Mouse (Mus musculus) C2C12 (cell line): ENCODE results near the gene Samhd1. TPM values are rescaled to one million over a fixed set of nuclear protein-coding genes. Genes with fewer than 3 reads are reported as not detected.

Experiments used
- H3K27me3 ChIP-seq: one replicate; pipeline ENCODE4 v1.6.1; 2011; ENCODE audit not compliant: control insufficient read depth, insufficient read depth, insufficient read length
- H3K36me3 ChIP-seq: one replicate; pipeline ENCODE4 v1.6.1; 2011; ENCODE audit not compliant: control insufficient read depth, insufficient read depth
- H3K4me3 ChIP-seq: one replicate; pipeline ENCODE4 v1.5.1; 2011; ENCODE audit warnings: mild to moderate bottlenecking, control low read depth; ENCODE audit not compliant: poor library complexity, insufficient read depth, severe bottlenecking
- H3K79me2 ChIP-seq: one replicate; pipeline ENCODE4 v1.6.1; 2011; ENCODE audit not compliant: control insufficient read depth, insufficient read depth
- H3K79me3 ChIP-seq: one replicate; pipeline ENCODE4 v1.6.1; 2011; ENCODE audit warnings: low read depth, control low read depth
- H3ac ChIP-seq: one replicate; pipeline ENCODE3; 2011; ENCODE audit warnings: low read depth; ENCODE audit not compliant: control insufficient read depth, insufficient read length
- CEBPB ChIP-seq: IDR thresholded peaks from one replicate; pipeline ENCODE4 v1.6.1; 2011; ENCODE audit warnings: low read depth, mild to moderate bottlenecking, control low read depth, moderate library complexity
- CTCF ChIP-seq: IDR thresholded peaks from one replicate; pipeline ENCODE4 v1.5.1; 2011; ENCODE audit not compliant: control insufficient read depth, insufficient read depth, insufficient read length
- FOSL1 ChIP-seq: IDR thresholded peaks from one replicate; pipeline ENCODE4 v1.8.0; 2011; ENCODE audit warnings: mild to moderate bottlenecking, low read length; ENCODE audit not compliant: poor library complexity, insufficient read depth, severe bottlenecking
- MAX ChIP-seq: IDR thresholded peaks from one replicate; pipeline ENCODE4 v1.6.1; 2011; ENCODE audit warnings: mild to moderate bottlenecking, control low read depth
- MYOD1 ChIP-seq: IDR thresholded peaks from one replicate; pipeline ENCODE4 v1.6.1; 2011; ENCODE audit warnings: low read depth; ENCODE audit not compliant: control insufficient read depth, insufficient read length
- MYOG ChIP-seq: IDR thresholded peaks from one replicate; pipeline ENCODE4 v1.6.1; 2011; ENCODE audit not compliant: control insufficient read depth, insufficient read length; ENCODE audit errors: extremely low read depth
- USF1 ChIP-seq: IDR thresholded peaks from one replicate; pipeline ENCODE4 v1.6.1; 2011; ENCODE audit warnings: low read depth, mild to moderate bottlenecking, control low read depth, moderate library complexity
- polyA plus RNA-seq: library from polyadenylated mRNA; unstranded; fragments of >200 nt; fragmentation: generic; extraction: Trizol; gene quantifications from one replicate; pipeline ENCODE4 v1.2.1, GENCODE M21; 2012; ENCODE audit warnings: missing spikeins

Gene Samhd1
- polyA plus RNA-seq, 1 experiment: 30.2 TPM

DNA sequence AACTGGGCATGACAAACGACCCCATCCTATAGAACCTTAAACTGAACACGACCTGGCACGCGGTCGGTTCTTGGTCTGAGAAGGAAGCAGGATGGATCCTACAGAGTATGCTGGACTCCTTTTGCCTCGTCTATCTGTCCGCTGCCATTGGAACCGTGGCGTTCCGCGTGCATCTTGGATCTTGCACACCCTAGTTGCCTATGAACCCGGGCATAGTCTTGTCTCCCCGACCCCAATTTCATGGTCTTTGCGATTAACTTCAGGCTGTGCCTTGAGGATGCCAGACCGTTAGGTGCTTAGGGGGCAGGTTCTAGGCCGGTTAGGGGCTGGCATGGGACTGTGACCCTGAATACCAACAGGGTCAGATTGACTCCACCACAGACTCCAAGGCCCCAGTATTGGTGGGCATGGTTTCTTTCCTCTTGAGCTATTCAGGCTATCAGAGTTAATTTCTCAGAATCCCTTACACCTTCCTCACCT lies 55.3 kb downstream of the Samhd1 start:
- Histone ChIP-seq H3K4me3 (no peak overlapping the region), H3ac (peak overlapping the region; percentile 61), H3K36me3 (peaks cover 10% of the 10 kb centered on the region), H3K79me3 (peaks cover 31% of the 10 kb centered on the region), H3K27me3 (no peaks in the 10 kb centered on the region), H3K79me2 (peaks cover 40% of the 10 kb centered on the region)
- TF ChIP-seq MYOG (no peak), MAX (no peak), MYOD1 (no peak), FOSL1 (no peak), CEBPB (no peak), USF1 (no peak), CTCF (no peak)

DNA sequence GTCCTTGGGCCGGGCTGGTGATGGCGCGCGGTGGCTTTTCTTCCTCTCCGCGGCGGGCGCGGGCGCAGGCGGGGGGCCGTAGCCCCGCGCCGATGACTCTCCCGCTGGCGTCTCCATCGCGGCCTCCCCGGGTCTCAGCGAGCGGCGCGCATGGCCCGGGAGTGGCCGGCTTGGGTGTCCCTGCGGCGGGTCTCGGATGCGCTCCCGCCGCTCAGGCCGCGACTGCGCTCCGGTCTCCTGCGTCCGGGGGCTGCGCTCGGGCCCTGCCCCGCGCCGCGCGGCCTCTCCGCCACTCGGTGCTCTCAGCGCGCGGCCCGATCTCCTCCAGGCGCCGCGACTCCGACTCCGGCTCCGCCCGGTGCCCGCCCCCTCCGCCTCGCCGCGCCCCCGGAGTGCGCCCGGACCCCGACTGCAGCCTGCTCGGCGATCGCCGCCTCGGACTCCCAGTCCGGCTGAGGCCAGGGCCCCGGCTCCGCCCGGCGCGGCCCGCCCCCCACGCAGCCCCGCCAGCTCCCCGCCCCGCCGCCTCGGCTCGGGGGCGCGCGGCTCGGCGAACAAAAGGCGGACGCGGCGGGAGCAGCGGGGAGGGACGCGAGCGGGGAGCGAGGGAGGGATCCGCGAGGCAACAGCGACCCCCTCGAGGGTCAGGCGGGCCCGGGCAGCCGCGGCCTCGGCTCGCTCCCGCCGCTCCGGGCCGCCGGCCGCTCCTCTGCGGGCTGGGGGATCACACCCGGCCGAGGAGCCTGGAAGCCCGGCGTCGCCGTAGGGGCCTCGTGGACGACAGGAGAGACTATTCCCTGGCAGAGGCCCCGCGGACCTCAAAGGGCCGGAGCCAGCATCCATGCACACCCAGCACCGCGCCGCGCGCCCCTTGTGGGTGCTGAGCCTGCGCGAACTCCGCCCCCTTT lies 56.0 kb downstream of the Samhd1 start, which contains the start of gene Soga1:
Gene Soga1 (minus strand): TSS at position 462 of the 908 bp plus-strand sequence.
- H3K36me3 ChIP-seq: peaks cover 10% of the 10 kb centered on the region
- TF ChIP-seq MAX (no peak), CTCF (peak; percentile 98)
- peak within 1 kb of the TSS; percentile 95 for H3ac ChIP-seq
- no peaks in the 10 kb centered on the region for H3K27me3 ChIP-seq
- H3K4me3 ChIP-seq: peak within 1 kb of the TSS; percentile 68
- H3K79me3 ChIP-seq: peaks cover 35% of the 10 kb centered on the region
- H3K79me2 ChIP-seq: peaks cover 47% of the 10 kb centered on the region

DNA sequence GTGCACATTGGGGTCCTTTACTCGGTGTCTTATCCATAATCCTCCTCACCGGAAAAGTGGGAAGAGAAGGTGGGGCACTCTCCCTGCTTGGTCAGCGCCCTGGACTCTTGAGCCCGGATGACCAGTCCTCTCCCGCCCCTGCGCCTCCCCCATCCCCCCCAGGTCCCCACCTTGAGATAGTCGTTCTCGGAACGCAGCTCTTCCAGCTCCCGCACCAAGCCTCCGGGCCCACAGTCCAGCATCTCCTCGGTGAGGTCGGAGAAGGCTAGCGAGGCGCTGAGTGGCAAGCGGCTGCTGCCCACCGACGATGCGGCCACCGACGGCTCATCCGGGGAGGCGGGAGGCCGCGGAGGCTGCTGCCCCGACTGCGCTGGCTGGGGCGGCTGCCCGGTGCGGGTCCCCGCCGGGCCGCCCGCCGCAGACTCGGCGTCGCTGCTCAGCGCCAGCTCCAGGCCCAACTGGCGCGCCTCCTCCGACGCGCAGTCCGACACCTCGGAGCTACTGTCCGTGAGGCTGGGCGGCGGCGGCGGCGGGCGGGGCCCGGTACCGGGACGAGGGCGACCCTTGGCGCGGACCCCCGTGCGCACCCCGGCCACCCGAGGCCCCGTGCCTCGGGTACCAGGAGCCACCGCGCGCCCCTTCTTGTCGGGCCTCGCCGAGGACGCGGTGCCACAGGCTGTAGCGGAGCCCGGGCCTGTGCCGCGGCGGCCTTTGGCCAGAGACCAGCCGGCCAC lies 56.8 kb downstream of the Samhd1 start:
- H3K27me3 ChIP-seq: no peaks in the 10 kb centered on the region
- H3K79me3 ChIP-seq: peaks cover 41% of the 10 kb centered on the region
- peaks cover 12% of the 10 kb centered on the region for H3K36me3 ChIP-seq
- peaks cover 56% of the 10 kb centered on the region for H3K79me2 ChIP-seq
- TF ChIP-seq MAX (no peak), USF1 (no peak), FOSL1 (no peak), CEBPB (no peak), MYOG (no peak), CTCF (no peak), MYOD1 (no peak)
- peak overlapping the region; percentile 95 for H3ac ChIP-seq
- peak overlapping the region; percentile 68 for H3K4me3 ChIP-seq

DNA sequence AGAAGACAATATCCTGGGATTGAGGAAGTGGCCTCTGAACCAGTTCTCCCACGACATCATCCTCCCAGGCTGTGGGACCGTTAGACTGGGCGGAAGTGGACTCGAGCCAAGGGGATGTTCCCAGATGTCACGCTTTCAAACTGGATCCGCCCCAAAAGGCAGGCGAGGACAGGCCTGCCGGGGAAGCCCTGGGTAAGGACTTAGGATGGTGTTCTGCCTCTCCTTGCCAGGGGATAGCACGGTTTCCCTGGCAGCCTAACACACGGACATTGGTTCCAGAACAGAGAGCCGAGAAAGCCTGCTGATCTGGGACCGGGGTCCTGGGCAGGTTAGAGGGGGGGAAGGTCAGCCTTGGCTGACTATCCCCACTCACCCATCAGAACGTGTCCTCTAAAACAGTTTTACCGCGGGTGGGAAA lies 57.4 kb downstream of the Samhd1 start:
- TF ChIP-seq USF1 (no peak), MYOD1 (no peak), FOSL1 (no peak), CTCF (no peak)
- peaks cover 61% of the 10 kb centered on the region for H3K79me2 ChIP-seq
- peaks cover 46% of the 10 kb centered on the region for H3K79me3 ChIP-seq
- H3K27me3 ChIP-seq: no peaks in the 10 kb centered on the region
- H3ac ChIP-seq: peak overlapping the region; percentile 95
- H3K4me3 ChIP-seq: peak overlapping the region; percentile 68
- H3K36me3 ChIP-seq: peaks cover 18% of the 10 kb centered on the region

DNA sequence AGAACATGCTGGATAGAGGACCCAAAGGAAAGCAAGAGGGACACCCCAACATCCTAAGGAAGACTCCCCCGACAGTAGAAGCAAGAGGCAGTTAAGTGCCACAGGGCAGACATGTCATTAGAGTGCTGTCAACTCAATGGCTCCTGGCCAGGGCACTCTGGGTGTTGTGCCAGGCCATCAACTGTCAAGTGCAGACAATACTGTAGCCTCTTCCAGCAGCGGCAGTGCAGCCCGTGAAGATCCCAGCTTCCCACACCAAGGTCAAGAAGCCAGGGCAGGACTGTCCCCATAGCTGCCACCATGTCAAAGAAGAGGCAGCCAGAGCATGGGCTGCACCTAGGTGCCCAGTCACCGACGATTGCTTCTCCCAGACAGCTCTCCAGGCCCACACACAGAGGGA lies 57.9 kb downstream of the Samhd1 start:
- no peak for TF ChIP-seq USF1
- peak overlapping the region; percentile 68 for H3K4me3 ChIP-seq
- H3K27me3 ChIP-seq: no peaks in the 10 kb centered on the region
- peaks cover 19% of the 10 kb centered on the region for H3K36me3 ChIP-seq
- peak overlapping the region; percentile 95 for H3ac ChIP-seq
- peaks cover 51% of the 10 kb centered on the region for H3K79me3 ChIP-seq
- peaks cover 66% of the 10 kb centered on the region for H3K79me2 ChIP-seq

DNA sequence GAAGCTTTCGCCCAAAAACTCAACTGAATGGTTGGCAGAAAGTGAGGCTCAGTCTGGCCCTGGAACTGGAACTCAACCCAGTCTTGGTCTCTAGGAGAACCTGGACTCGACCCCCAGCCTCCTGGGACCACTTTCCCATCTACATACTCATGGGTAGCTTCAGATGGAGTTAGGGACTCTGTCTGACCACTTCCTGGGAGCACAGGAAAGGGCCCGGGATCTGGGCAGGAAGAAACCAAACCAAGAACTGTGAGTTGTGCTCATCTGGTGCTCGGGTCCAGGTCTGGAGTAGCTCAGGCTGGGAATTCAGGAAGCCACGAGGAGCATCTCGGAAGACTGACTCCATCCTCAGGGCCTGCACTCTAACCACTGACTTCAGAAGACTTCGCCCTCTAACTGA lies 58.5 kb downstream of the Samhd1 start:
- Histone ChIP-seq H3ac (no peak overlapping the region), H3K79me2 (peaks cover 72% of the 10 kb centered on the region), H3K27me3 (no peaks in the 10 kb centered on the region), H3K4me3 (peak overlapping the region; percentile 68), H3K36me3 (peaks cover 19% of the 10 kb centered on the region), H3K79me3 (peaks cover 56% of the 10 kb centered on the region)
- TF ChIP-seq FOSL1 (no peak), CEBPB (no peak), MYOG (no peak), CTCF (no peak)
